Mouse (Mus musculus): Measurements from ENCODE around the gene Dnm2. TPM values are rescaled to one million over a fixed set of nuclear protein-coding genes. Genes with fewer than 3 reads are reported as not detected.

The Dnm2 gene
- polyA plus RNA-seq, 1 experiment = 68.6 TPM

GRCm38 (mm10) chr9:21497050-21497542 is 72.4 kb downstream of the Dnm2 start:
- TF ChIP-seq CTCF (IDR thresholded peaks at IDR 0.05; ENCODE audit: borderline replicate concordance, insufficient read depth, low read depth, low read length) = no peak
- TF ChIP-seq POLR2A (IDR thresholded peaks at IDR 0.05; ENCODE audit: borderline replicate concordance, insufficient read depth, low read length) = no peak
- WGBS = 86% methylated on average over 16 of the region's 16 CpGs
- Histone ChIP-seq H3K27ac (ENCODE audit: insufficient read depth, low read length) (no peak overlapping the region), H3K27me3 (ENCODE audit: control insufficient read depth, insufficient read depth, low read length) (no peaks in the 10 kb centered on the region), H3K4me1 (ENCODE audit: control insufficient read depth, insufficient read depth, low read length) (no peaks in the 10 kb centered on the region; the same call in 1 of the 2 replicates), H3K4me3 (replicated peaks; ENCODE audit: insufficient read depth, low read depth, low read length) (no peak overlapping the region)
- no peak for DNase-seq

GRCm38 (mm10) chr9:21497664-21498063 is 73.0 kb downstream of the Dnm2 start:
- H3K4me3 ChIP-seq (replicated peaks; ENCODE audit: insufficient read depth, low read depth, low read length) = no peak overlapping the region
- H3K4me1 ChIP-seq (ENCODE audit: control insufficient read depth, insufficient read depth, low read length) = no peaks in the 10 kb centered on the region; the same call in 1 of the 2 replicates
- WGBS = 84% methylated on average over 2 of the region's 2 CpGs
- H3K27me3 ChIP-seq (ENCODE audit: control insufficient read depth, insufficient read depth, low read length) = no peaks in the 10 kb centered on the region
- DNase-seq = no peak
- TF ChIP-seq CTCF (IDR thresholded peaks at IDR 0.05; ENCODE audit: borderline replicate concordance, insufficient read depth, low read depth, low read length) (no peak), POLR2A (IDR thresholded peaks at IDR 0.05; ENCODE audit: borderline replicate concordance, insufficient read depth, low read length) (no peak)
- no peak overlapping the region for H3K27ac ChIP-seq (ENCODE audit: insufficient read depth, low read length)

- H3K27me3 ChIP-seq (ENCODE audit: control insufficient read depth, insufficient read depth, low read length) = no peaks in the 10 kb centered on the region
- no peak overlapping the region for H3K27ac ChIP-seq (ENCODE audit: insufficient read depth, low read length)
- no peak overlapping the region for H3K4me3 ChIP-seq (replicated peaks; ENCODE audit: insufficient read depth, low read depth, low read length)
- no peaks in the 10 kb centered on the region; the same call in 1 of the 2 replicates for H3K4me1 ChIP-seq (ENCODE audit: control insufficient read depth, insufficient read depth, low read length)
- whole genome bisulfite sequencing = 85% methylated on average over 12 of the region's 12 CpGs
- DNase-seq = no peak
- TF ChIP-seq CTCF (IDR thresholded peaks at IDR 0.05; ENCODE audit: borderline replicate concordance, insufficient read depth, low read depth, low read length) (no peak), POLR2A (IDR thresholded peaks at IDR 0.05; ENCODE audit: borderline replicate concordance, insufficient read depth, low read length) (no peak)
These were observed 73.7 kb downstream of the Dnm2 start for GRCm38 (mm10) chr9:21498284-21498902.

- TF ChIP-seq CTCF (IDR thresholded peaks at IDR 0.05; ENCODE audit: borderline replicate concordance, insufficient read depth, low read depth, low read length) (no peak), POLR2A (IDR thresholded peaks at IDR 0.05; ENCODE audit: borderline replicate concordance, insufficient read depth, low read length) (no peak)
- H3K4me3 ChIP-seq (replicated peaks; ENCODE audit: insufficient read depth, low read depth, low read length) = no peak overlapping the region
- no peaks in the 10 kb centered on the region for H3K27me3 ChIP-seq (ENCODE audit: control insufficient read depth, insufficient read depth, low read length)
- 94% methylated on average over 8 of the region's 8 CpGs for WGBS
- no peak overlapping the region for H3K27ac ChIP-seq (ENCODE audit: insufficient read depth, low read length)
- no peaks in the 10 kb centered on the region for H3K4me1 ChIP-seq (ENCODE audit: control insufficient read depth, insufficient read depth, low read length)
- no peak for DNase-seq
These were observed 78.6 kb downstream of the Dnm2 start for GRCm38 (mm10) chr9:21503352-21503751.

GRCm38 (mm10) chr9:21505767-21506166 is 81.1 kb downstream of the Dnm2 start:
- TF ChIP-seq POLR2A (IDR thresholded peaks at IDR 0.05; ENCODE audit: borderline replicate concordance, insufficient read depth, low read length) (no peak), CTCF (IDR thresholded peaks at IDR 0.05; ENCODE audit: borderline replicate concordance, insufficient read depth, low read depth, low read length) (no peak)
- peaks cover 5% of the 10 kb centered on the region for H3K4me1 ChIP-seq (ENCODE audit: control insufficient read depth, insufficient read depth, low read length)

GRCm38 (mm10) chr9:21507753-21508430 is 83.2 kb downstream of the Dnm2 start:
- 42% methylated on average over 15 of the region's 15 CpGs for WGBS
- DNase-seq = peak in 1 of 2 experiments; percentile 29
- TF ChIP-seq CTCF (IDR thresholded peaks at IDR 0.05; ENCODE audit: borderline replicate concordance, insufficient read depth, low read depth, low read length) = no peak
- TF ChIP-seq POLR2A (IDR thresholded peaks at IDR 0.05; ENCODE audit: borderline replicate concordance, insufficient read depth, low read length) = no peak
- H3K27ac ChIP-seq (ENCODE audit: insufficient read depth, low read length) = no peak overlapping the region
- H3K4me1 ChIP-seq (ENCODE audit: control insufficient read depth, insufficient read depth, low read length) = peaks cover 5% of the 10 kb centered on the region
- H3K4me3 ChIP-seq (replicated peaks; ENCODE audit: insufficient read depth, low read depth, low read length) = no peak overlapping the region
- no peaks in the 10 kb centered on the region for H3K27me3 ChIP-seq (ENCODE audit: control insufficient read depth, insufficient read depth, low read length)

More at GRCm38 (mm10) chr9:21505767-21506166, 81.1 kb downstream of the Dnm2 start:
- no peak for DNase-seq
- no peak overlapping the region for H3K4me3 ChIP-seq (replicated peaks; ENCODE audit: insufficient read depth, low read depth, low read length)
- no peaks in the 10 kb centered on the region for H3K27me3 ChIP-seq (ENCODE audit: control insufficient read depth, insufficient read depth, low read length)
- no peak overlapping the region for H3K27ac ChIP-seq (ENCODE audit: insufficient read depth, low read length)

GRCm38 (mm10) chr9:21508871-21509404 is 84.2 kb downstream of the Dnm2 start:
- no peaks in the 10 kb centered on the region for H3K27me3 ChIP-seq (ENCODE audit: control insufficient read depth, insufficient read depth, low read length)
- WGBS = 65% methylated on average over 7 of the region's 7 CpGs
- peak overlapping the region; percentile 27 for H3K4me3 ChIP-seq (replicated peaks; ENCODE audit: insufficient read depth, low read depth, low read length)
- 0 out of 2 replicates have a peak overlapping the region, but pooled peaks have one; percentile 4 for H3K27ac ChIP-seq (ENCODE audit: insufficient read depth, low read length)
- DNase-seq = no peak
- peaks cover 5% of the 10 kb centered on the region for H3K4me1 ChIP-seq (ENCODE audit: control insufficient read depth, insufficient read depth, low read length)
- TF ChIP-seq CTCF (IDR thresholded peaks at IDR 0.05; ENCODE audit: borderline replicate concordance, insufficient read depth, low read depth, low read length) = no peak
- TF ChIP-seq POLR2A (IDR thresholded peaks at IDR 0.05; ENCODE audit: borderline replicate concordance, insufficient read depth, low read length) = no peak
